Mouse (Mus musculus): Measurements from ENCODE around the gene Hist2h3c2. TPM values are rescaled to one million over a fixed set of nuclear protein-coding genes. Genes with fewer than 3 reads are reported as not detected.
"Not testable (repeated sequence)": the region's sequence is repeated elsewhere in the genome, so short reads cannot be mapped to it uniquely, and the experiment has no call there.

Gene Hist2h3c2
- polyA plus RNA-seq, 1 experiment from 2014 or later = 2.4 TPM

DNA sequence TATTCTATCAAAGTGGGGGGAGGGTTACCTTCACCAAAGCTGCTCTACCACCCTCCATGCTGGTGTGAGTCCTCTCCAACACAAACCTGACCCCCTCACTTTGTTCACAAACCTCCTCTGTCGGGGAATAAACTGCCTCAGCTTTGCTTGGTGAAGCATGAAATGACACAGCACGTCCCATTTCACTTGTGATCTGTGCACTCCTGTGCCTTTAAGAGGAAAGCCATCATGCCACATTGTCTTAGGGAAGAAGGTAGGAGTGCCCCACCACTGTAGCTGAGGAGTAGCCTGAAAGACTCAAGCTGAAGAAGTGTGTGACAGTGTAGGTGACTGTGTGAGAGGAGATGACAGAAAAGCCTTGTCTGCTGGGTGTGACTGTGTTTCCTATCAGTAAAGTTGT, 13.5 kb downstream of the Hist2h3c2 start:
- H3K9me3 ChIP-seq (ENCODE audit: control insufficient read depth, low read length) = no peaks in the 10 kb centered on the region
- H3K4me2 ChIP-seq (ENCODE audit: low read length) = no peak overlapping the region
- H3K9ac ChIP-seq (replicated peaks; ENCODE audit: low read depth, low read length) = no peak overlapping the region
- H3K27ac ChIP-seq (ENCODE audit: low read length) = no peak overlapping the region
- ATAC-seq = no peak
- WGBS = 11% methylated on average over 2 of the region's 2 CpGs
- no peak overlapping the region for H3K4me3 ChIP-seq (replicated peaks; ENCODE audit: low read length)
- H3K27me3 ChIP-seq (replicated peaks; ENCODE audit: control insufficient read depth, insufficient read depth, low read length) = no peaks in the 10 kb centered on the region
- H3K36me3 ChIP-seq (ENCODE audit: control insufficient read depth, insufficient read depth) = no peaks in the 10 kb centered on the region
- peaks cover 19% of the 10 kb centered on the region for H3K4me1 ChIP-seq (replicated peaks; ENCODE audit: control insufficient read depth, insufficient read depth, low read length)

DNA sequence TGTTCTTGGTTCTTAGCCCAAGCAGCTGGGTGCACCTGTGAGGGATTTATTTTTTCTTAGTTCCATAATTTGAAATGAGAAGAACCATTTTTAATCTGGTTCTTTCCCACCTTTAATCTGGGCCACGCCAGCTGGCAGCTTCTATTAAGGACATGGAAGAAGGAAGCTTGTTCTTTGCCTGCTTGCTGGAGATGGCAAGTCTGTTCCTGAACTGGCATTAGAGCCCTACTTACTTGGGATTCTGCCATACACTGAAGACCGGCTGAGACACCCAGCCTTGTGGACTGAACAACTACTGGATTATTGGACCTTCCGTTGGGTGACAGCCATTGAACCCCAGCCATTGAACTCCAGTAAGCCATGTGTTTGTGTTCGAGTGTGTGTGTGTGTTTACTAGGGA, 16.2 kb downstream of the Hist2h3c2 start:
- Histone ChIP-seq H3K27me3 (replicated peaks; ENCODE audit: control insufficient read depth, insufficient read depth, low read length) (no peaks in the 10 kb centered on the region), H3K4me1 (replicated peaks; ENCODE audit: control insufficient read depth, insufficient read depth, low read length) (peaks cover 25% of the 10 kb centered on the region), H3K9ac (replicated peaks; ENCODE audit: low read depth, low read length) (no peak overlapping the region), H3K9me3 (ENCODE audit: control insufficient read depth, low read length) (no peaks in the 10 kb centered on the region), H3K27ac (ENCODE audit: low read length) (no peak overlapping the region), H3K36me3 (ENCODE audit: control insufficient read depth, insufficient read depth) (no peaks in the 10 kb centered on the region), H3K4me2 (ENCODE audit: low read length) (peak overlapping the region; percentile 86), H3K4me3 (replicated peaks; ENCODE audit: low read length) (no peak overlapping the region)
- ATAC-seq = no peak
- WGBS = 76% methylated on average over 4 of the region's 4 CpGs

DNA sequence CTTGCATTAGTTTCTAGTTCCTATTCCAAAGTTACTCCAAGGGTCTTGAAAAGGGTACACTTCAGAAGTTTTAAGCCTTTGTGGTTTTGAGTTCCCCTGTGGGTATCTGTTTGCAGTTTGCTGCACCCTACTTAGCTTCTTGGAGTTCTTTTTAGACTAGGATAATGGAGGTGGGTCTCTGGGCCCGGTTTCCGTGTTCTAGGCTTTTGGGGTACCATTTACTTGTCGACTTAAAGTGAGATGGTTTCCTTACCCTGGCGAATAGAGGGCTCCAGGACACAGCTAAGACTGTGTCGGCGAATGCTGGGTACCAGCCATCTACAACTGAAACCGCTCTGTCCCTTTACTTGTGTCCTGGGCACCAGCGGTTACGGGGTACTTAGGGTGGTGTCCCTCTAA, 17.3 kb downstream of the Hist2h3c2 start:
- no peaks in the 10 kb centered on the region for H3K27me3 ChIP-seq (replicated peaks; ENCODE audit: control insufficient read depth, insufficient read depth, low read length)
- H3K36me3 ChIP-seq (ENCODE audit: control insufficient read depth, insufficient read depth) = no peaks in the 10 kb centered on the region
- no peak for ATAC-seq
- peak overlapping the region; percentile 72 for H3K4me3 ChIP-seq (replicated peaks; ENCODE audit: low read length)
- H3K9ac ChIP-seq (replicated peaks; ENCODE audit: low read depth, low read length) = peak overlapping the region; percentile 68
- H3K4me1 ChIP-seq (replicated peaks; ENCODE audit: control insufficient read depth, insufficient read depth, low read length) = peaks cover 25% of the 10 kb centered on the region
- peak overlapping the region; percentile 98 for H3K27ac ChIP-seq (ENCODE audit: low read length)
- WGBS = 4% methylated on average over 9 of the region's 9 CpGs
- H3K9me3 ChIP-seq (ENCODE audit: control insufficient read depth, low read length) = no peaks in the 10 kb centered on the region
- H3K4me2 ChIP-seq (ENCODE audit: low read length) = peak overlapping the region; percentile 86

DNA sequence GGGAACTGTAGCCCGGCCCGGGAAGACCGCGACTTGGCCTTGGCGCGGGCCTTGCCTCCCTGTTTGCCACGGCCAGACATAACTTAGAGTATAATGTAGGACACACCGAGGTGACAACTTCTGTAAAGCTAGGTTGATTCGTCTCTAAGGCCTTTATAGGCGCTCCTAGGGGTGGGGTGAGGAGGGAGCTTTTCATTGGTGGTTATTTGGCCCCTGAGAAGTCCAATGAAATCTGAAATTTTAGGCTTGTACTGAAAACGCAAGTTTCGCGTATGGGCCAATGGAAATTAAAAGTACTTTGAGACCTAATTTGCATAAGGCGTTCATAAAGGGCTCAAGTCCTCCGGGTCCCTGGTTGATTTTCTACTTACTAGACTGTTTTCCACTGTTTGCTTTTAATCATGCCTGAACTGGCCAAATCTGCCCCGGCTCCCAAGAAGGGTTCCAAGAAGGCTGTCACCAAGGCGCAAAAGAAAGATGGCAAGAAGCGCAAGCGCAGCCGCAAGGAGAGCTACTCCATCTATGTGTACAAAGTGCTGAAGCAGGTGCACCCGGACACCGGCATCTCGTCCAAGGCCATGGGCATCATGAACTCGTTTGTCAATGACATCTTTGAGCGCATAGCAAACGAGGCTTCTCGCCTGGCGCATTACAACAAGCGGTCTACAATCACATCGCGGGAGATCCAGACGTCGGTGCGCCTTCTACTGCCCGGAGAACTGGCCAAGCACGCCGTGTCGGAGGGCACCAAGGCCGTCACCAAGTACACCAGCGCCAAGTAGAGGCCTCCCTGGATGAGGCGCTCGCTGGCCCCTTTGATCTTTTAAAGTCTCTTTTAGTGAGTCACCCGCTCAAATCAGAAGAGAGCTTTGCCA, 17.9 kb downstream of the Hist2h3c2 start, which contains the start of the genes Hist2h2ac and Hist2h2be:
TSS of gene Hist2h2ac (minus strand) at position 116 of the 875 bp plus-strand sequence.
TSS of gene Hist2h2be (plus strand) at position 355 of the 875 bp plus-strand sequence.
- Histone ChIP-seq H3K9me3 (ENCODE audit: control insufficient read depth, low read length) (no peaks in the 10 kb centered on the region), H3K27me3 (replicated peaks; ENCODE audit: control insufficient read depth, insufficient read depth, low read length) (no peaks in the 10 kb centered on the region), H3K27ac (ENCODE audit: low read length) (peak within 1 kb of the TSS; percentile 98), H3K4me2 (ENCODE audit: low read length) (peak within 1 kb of the TSS; percentile 86), H3K36me3 (ENCODE audit: control insufficient read depth, insufficient read depth) (no peaks in the 10 kb centered on the region), H3K4me3 (replicated peaks; ENCODE audit: low read length) (peak within 1 kb of the TSS; percentile 72), H3K4me1 (replicated peaks; ENCODE audit: control insufficient read depth, insufficient read depth, low read length) (peaks cover 23% of the 10 kb centered on the region), H3K9ac (replicated peaks; ENCODE audit: low read depth, low read length) (peak within 1 kb of the TSS; percentile 76)
- under 1% methylated on average over 43 of the region's 43 CpGs for WGBS
- peak; percentile 80 for ATAC-seq

DNA sequence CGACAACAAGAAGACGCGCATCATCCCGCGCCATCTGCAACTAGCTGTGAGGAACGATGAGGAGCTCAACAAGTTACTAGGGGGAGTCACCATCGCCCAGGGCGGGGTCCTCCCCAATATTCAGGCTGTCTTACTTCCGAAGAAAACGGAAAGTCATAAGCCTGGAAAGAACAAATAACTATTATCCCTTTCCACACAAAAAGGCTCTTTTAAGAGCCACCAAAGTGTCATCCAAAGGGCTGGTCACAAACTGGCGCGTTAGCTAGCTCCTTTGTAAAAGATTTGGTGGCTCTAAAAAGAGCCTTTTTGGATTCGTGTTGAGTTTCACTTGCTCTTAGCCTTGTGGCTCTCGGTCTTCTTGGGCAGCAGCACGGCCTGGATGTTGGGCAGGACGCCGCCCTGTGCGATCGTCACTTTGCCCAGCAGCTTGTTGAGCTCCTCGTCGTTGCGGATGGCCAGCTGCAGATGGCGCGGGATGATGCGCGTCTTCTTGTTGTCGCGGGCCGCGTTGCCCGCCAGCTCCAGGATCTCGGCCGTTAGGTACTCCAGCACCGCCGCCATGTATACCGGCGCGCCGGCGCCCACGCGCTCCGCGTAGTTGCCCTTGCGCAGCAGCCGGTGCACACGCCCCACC, 18.7 kb downstream of the Hist2h3c2 start:
- H3K27me3 ChIP-seq (replicated peaks; ENCODE audit: control insufficient read depth, insufficient read depth, low read length); H3K36me3 ChIP-seq (ENCODE audit: control insufficient read depth, insufficient read depth); H3K9me3 ChIP-seq (ENCODE audit: control insufficient read depth, low read length): not testable (repeated sequence)
- peak overlapping the region; percentile 86 for H3K4me2 ChIP-seq (ENCODE audit: low read length)
- H3K27ac ChIP-seq (ENCODE audit: low read length) = peak overlapping the region; percentile 98
- peak overlapping the region; percentile 72 for H3K4me3 ChIP-seq (replicated peaks; ENCODE audit: low read length)
- WGBS = under 1% methylated on average over 24 of the region's 47 CpGs
- peak overlapping the region; percentile 76 for H3K9ac ChIP-seq (replicated peaks; ENCODE audit: low read depth, low read length)
- ATAC-seq = peak; percentile 3; the same call in 1 of the 2 replicates
- peaks cover 19% of the 10 kb centered on the region for H3K4me1 ChIP-seq (replicated peaks; ENCODE audit: control insufficient read depth, insufficient read depth, low read length)

DNA sequence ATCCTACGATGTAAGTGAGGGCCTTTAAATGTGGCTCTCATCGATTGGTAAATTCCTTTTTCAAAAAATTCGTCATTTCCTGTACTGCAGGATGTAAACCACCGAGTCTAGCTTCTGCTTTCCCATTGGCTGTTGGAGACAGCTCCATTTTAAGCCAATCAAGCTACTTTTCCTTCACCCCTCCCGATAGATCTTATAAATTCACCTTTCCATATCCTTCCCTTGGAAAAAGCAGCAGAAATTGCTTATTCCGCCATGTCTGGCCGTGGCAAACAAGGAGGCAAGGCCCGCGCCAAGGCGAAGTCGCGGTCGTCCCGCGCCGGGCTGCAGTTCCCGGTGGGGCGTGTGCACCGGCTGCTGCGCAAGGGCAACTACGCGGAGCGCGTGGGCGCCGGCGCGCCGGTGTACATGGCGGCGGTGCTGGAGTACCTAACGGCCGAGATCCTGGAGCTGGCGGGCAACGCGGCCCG, 19.2 kb downstream of the Hist2h3c2 start, which contains the start of the genes Bola1 and Hist2h2ab:
TSS of gene Bola1 (minus strand) at position 49 of the 470 bp plus-strand sequence.
TSS of gene Hist2h2ab (plus strand) at position 205 of the 470 bp plus-strand sequence.
- H3K4me1 ChIP-seq (replicated peaks; ENCODE audit: control insufficient read depth, insufficient read depth, low read length) = peaks cover 19% of the 10 kb centered on the region
- peak within 1 kb of the TSS; percentile 98 for H3K27ac ChIP-seq (ENCODE audit: low read length)
- peak; percentile 92 for ATAC-seq
- H3K36me3 ChIP-seq (ENCODE audit: control insufficient read depth, insufficient read depth) = no peaks in the 10 kb centered on the region
- peak within 1 kb of the TSS; percentile 72 for H3K4me3 ChIP-seq (replicated peaks; ENCODE audit: low read length)
- no peaks in the 10 kb centered on the region for H3K27me3 ChIP-seq (replicated peaks; ENCODE audit: control insufficient read depth, insufficient read depth, low read length)
- H3K4me2 ChIP-seq (ENCODE audit: low read length) = peak within 1 kb of the TSS; percentile 86
- H3K9ac ChIP-seq (replicated peaks; ENCODE audit: low read depth, low read length) = peak within 1 kb of the TSS; percentile 76
- under 1% methylated on average over 30 of the region's 37 CpGs for WGBS
- H3K9me3 ChIP-seq (ENCODE audit: control insufficient read depth, low read length) = no peaks in the 10 kb centered on the region

DNA sequence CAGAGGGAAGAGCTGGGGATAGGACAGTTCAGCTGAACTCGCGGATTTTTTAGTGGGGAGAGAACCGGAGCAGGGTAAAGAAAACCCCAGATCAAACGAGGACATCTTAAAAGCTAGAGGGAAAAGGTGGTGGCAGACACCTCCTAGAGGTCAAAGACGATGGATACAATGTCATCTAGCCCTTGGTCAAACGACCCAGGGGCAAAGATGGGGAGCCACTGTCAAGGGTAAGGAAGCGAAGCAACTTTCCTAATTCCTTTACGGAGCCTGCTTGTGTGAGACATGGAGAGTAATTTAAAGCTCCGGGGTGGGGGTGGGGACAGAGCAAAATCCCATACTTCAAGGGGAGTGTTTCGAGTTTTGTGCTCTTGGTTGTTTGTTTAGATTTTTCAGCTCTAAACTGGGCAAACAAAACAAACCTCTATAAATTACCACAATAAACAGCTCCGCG, 19.7 kb downstream of the Hist2h3c2 start:
- Histone ChIP-seq H3K4me2 (ENCODE audit: low read length) (peak overlapping the region; percentile 86), H3K9ac (replicated peaks; ENCODE audit: low read depth, low read length) (peak overlapping the region; percentile 60), H3K27ac (ENCODE audit: low read length) (peak overlapping the region; percentile 98), H3K36me3 (ENCODE audit: control insufficient read depth, insufficient read depth) (no peaks in the 10 kb centered on the region), H3K4me1 (replicated peaks; ENCODE audit: control insufficient read depth, insufficient read depth, low read length) (peaks cover 19% of the 10 kb centered on the region), H3K4me3 (replicated peaks; ENCODE audit: low read length) (peak overlapping the region; percentile 72), H3K27me3 (replicated peaks; ENCODE audit: control insufficient read depth, insufficient read depth, low read length) (no peaks in the 10 kb centered on the region), H3K9me3 (ENCODE audit: control insufficient read depth, low read length) (no peaks in the 10 kb centered on the region)
- ATAC-seq = peak; percentile 24
- WGBS = under 1% methylated on average over 12 of the region's 12 CpGs

DNA sequence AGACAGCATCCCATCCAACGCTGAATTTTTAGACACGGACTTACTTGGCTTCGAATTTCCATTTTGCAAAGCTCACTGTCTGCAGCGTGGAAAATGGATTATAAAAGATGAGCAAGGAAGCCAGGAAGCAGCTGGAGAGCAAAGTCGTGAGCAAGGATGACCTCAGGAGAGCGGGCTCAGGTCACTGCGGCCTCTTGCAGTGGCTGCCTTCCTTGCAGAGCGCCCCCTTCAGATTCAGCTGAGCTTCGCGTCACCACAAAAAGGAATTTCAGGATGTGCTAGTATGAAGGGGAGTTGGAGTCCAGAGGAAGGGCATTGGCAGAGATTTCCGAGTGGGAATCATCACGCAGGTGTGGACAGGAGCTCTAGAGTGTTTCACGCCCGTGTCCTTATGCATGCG, 29.7 kb downstream of the Hist2h3c2 start:
- Histone ChIP-seq H3K9ac (replicated peaks; ENCODE audit: low read depth, low read length) (no peak overlapping the region), H3K36me3 (ENCODE audit: control insufficient read depth, insufficient read depth) (no peaks in the 10 kb centered on the region), H3K4me1 (replicated peaks; ENCODE audit: control insufficient read depth, insufficient read depth, low read length) (no peaks in the 10 kb centered on the region), H3K27me3 (replicated peaks; ENCODE audit: control insufficient read depth, insufficient read depth, low read length) (no peaks in the 10 kb centered on the region), H3K27ac (ENCODE audit: low read length) (no peak overlapping the region), H3K9me3 (ENCODE audit: control insufficient read depth, low read length) (no peaks in the 10 kb centered on the region), H3K4me3 (replicated peaks; ENCODE audit: low read length) (no peak overlapping the region), H3K4me2 (ENCODE audit: low read length) (no peak overlapping the region)
- 25% methylated on average over 15 of the region's 15 CpGs for WGBS
- ATAC-seq = no peak

DNA sequence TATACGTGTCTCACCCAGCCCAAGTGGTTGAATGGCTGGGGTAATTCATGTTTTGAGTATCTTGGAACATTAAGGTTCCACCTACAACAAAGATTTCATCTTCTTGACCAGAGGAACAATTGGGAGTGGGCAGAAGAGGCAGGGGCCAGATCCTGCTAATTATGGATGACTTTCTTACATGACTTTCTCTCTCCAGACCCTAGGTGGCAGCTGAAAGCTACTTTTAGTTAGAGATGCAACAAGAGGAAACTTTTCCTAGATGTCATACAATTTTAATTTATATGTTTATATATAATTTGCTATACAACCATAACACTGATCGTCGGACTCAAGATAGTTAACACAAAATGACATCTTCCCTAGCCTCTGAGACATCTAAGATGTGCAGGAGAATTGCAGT, 31.1 kb downstream of the Hist2h3c2 start:
- no peak overlapping the region for H3K4me3 ChIP-seq (replicated peaks; ENCODE audit: low read length)
- H3K27ac ChIP-seq (ENCODE audit: low read length) = no peak overlapping the region
- ATAC-seq = no peak
- no peaks in the 10 kb centered on the region for H3K36me3 ChIP-seq (ENCODE audit: control insufficient read depth, insufficient read depth)
- H3K4me2 ChIP-seq (ENCODE audit: low read length) = no peak overlapping the region
- WGBS = 86% methylated on average over 3 of the region's 3 CpGs
- no peak overlapping the region for H3K9ac ChIP-seq (replicated peaks; ENCODE audit: low read depth, low read length)
- H3K4me1 ChIP-seq (replicated peaks; ENCODE audit: control insufficient read depth, insufficient read depth, low read length) = no peaks in the 10 kb centered on the region
- H3K9me3 ChIP-seq (ENCODE audit: control insufficient read depth, low read length) = no peaks in the 10 kb centered on the region
- H3K27me3 ChIP-seq (replicated peaks; ENCODE audit: control insufficient read depth, insufficient read depth, low read length) = no peaks in the 10 kb centered on the region
